Mouse (Mus musculus) cortical plate, adult 2 months (tissue): Measurements from ENCODE around the gene Nfe2l1.
"Not testable (repeated sequence)": the region's sequence is repeated elsewhere in the genome, so short reads cannot be mapped to it uniquely, and the experiment has no call there.

Experiments used
- CTCF ChIP-seq: fragments of 200-500 bp; IDR thresholded peaks from 2 replicates; pipeline ENCODE4 v1.5.1; 2011; ENCODE audit warnings: mild to moderate bottlenecking, control low read depth, low read length; ENCODE audit not compliant: insufficient read depth; ENCODE audit errors: extremely low read depth
- POLR2A ChIP-seq: fragments of 200-500 bp; IDR thresholded peaks from 2 replicates; pipeline ENCODE4 v1.6.1; 2011; ENCODE audit warnings: mild to moderate bottlenecking, low read length, control low read depth; ENCODE audit not compliant: insufficient read depth; ENCODE audit errors: extremely low read depth

DNA sequence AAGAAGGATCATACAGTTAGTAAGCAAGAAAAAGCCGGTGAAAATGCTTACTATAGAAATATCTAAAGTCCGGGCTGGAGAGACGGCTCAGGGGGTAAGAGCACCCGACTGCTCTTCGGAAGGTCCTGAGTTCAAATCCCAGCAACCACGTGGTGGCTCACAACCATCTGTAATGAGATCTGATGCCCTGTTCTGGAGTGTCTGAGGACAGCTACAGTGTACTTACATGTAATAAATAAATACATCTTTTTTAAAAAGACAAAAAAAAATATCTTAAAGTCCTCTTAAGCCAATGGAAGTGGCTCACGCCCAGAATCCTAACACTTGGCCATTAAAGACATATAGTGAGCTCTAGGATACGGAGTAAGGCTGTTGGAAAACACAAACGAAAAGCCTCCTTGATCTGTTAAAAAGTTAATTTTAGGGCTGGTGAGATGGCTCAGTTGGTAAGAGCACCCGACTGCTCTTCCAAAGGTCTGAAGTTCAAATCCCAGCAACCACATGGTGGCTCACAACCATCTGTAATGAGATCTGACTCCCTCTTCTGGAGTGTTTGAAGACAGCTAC is 51.6 kb downstream of the Nfe2l1 start:
- not testable (repeated sequence) for TF ChIP-seq POLR2A, CTCF
